Mouse (Mus musculus): ENCODE data around the gene Top3a. TPM values are rescaled to one million over a fixed set of nuclear protein-coding genes. Genes with fewer than 3 reads are reported as not detected.

The Top3a gene
- total RNA-seq, 2 experiments from 2014 or later: 5.8 to 6.1 TPM

- DNase-seq (ENCODE audit: low spot score in 2 of 2): no peak
Measured at GRCm38 (mm10) chr11:60712639-60713255, 64.4 kb downstream of the Top3a start.

- DNase-seq (ENCODE audit: low spot score in 2 of 2): no peak
Measured at GRCm38 (mm10) chr11:60712040-60712439, 65.1 kb downstream of the Top3a start.

GRCm38 (mm10) chr11:60711218-60711617, 65.9 kb downstream of the Top3a start:
- DNase-seq (ENCODE audit: low spot score in 2 of 2): no peak

- DNase-seq (ENCODE audit: low spot score in 2 of 2): no peak
Measured at GRCm38 (mm10) chr11:60709481-60710465, 67.4 kb downstream of the Top3a start.

- peak in 1 of 2 experiments; percentile 8 for DNase-seq (ENCODE audit: low spot score in 2 of 2)
Measured at GRCm38 (mm10) chr11:60708631-60709030, 68.5 kb downstream of the Top3a start.

GRCm38 (mm10) chr11:60707672-60708071, 69.5 kb downstream of the Top3a start:
- peak; percentile 24 to 52 for DNase-seq (ENCODE audit: low spot score in 2 of 2)

GRCm38 (mm10) chr11:60706696-60707480, 70.3 kb downstream of the Top3a start:
- peak; percentile 5 to 8 for DNase-seq (ENCODE audit: low spot score in 2 of 2)

GRCm38 (mm10) chr11:60706076-60706475, 71.1 kb downstream of the Top3a start:
- DNase-seq (ENCODE audit: low spot score in 2 of 2): peak in 1 of 2 experiments; percentile 9

GRCm38 (mm10) chr11:60705255-60705654, 71.9 kb downstream of the Top3a start:
- DNase-seq (ENCODE audit: low spot score in 2 of 2): peak in 1 of 2 experiments; percentile 6

GRCm38 (mm10) chr11:60704023-60704880, 72.9 kb downstream of the Top3a start:
- peak; percentile 8 to 13 for DNase-seq (ENCODE audit: low spot score in 2 of 2)

- peak; percentile 78 to 81 for DNase-seq (ENCODE audit: low spot score in 2 of 2)
Measured at GRCm38 (mm10) chr11:60703131-60703530, 74.0 kb downstream of the Top3a start.

- DNase-seq (ENCODE audit: low spot score in 2 of 2): peak; percentile 5 to 17
Measured at GRCm38 (mm10) chr11:60701611-60702010, 75.6 kb downstream of the Top3a start.

- peak; percentile 4 to 13 for DNase-seq (ENCODE audit: low spot score in 2 of 2)
Measured at GRCm38 (mm10) chr11:60700320-60701185, 76.6 kb downstream of the Top3a start.

GRCm38 (mm10) chr11:60699524-60700075, 77.6 kb downstream of the Top3a start, which contains the start of gene Llgl1:
Gene Llgl1, plus strand, starts transcription at chr11:60699723.
- peak; percentile 74 to 86 for DNase-seq (ENCODE audit: low spot score in 2 of 2)

GRCm38 (mm10) chr11:60698806-60699523, 78.2 kb downstream of the Top3a start:
- DNase-seq (ENCODE audit: low spot score in 2 of 2): peak; percentile 44 to 55

GRCm38 (mm10) chr11:60697561-60697960, 79.6 kb downstream of the Top3a start:
- no peak for DNase-seq (ENCODE audit: low spot score in 2 of 2)

GRCm38 (mm10) chr11:60696165-60696564, 81.0 kb downstream of the Top3a start:
- no peak for DNase-seq (ENCODE audit: low spot score in 2 of 2)

Measured in layer of hippocampus, postnatal 10 days (tissue).